Mouse (Mus musculus) forebrain, embryonic 11.5 days (tissue): Measurements from ENCODE around the gene Stpg2. TPM values are rescaled to one million over a fixed set of nuclear protein-coding genes. Genes with fewer than 3 reads are reported as not detected.
"Not testable (repeated sequence)": the region's sequence is repeated elsewhere in the genome, so short reads cannot be mapped to it uniquely, and the experiment has no call there.

Experiments
- ATAC-seq: fragments of 200-750 bp; cut with Nextera tagmentation; replicated peaks from 2 replicates; pipeline ENCODE4 v1.8.0; 2017; ENCODE audit warnings: moderate TSS enrichment; ENCODE audit not compliant: low FRiP score
- DNase-seq: peaks from one replicate; pipeline ENCODE4 v3.0.0-alpha.2; 2017; ENCODE audit warnings: low spot score
- H3K27ac ChIP-seq: fragments of 300-500 bp; sonication (generic); 2 replicates; pipeline ENCODE4 v1.5.1; 2014; ENCODE audit warnings: low read depth, low read length
- H3K27me3 ChIP-seq: fragments of 300-500 bp; sonication (generic); 2 replicates; pipeline ENCODE4 v1.6.1; 2014; ENCODE audit warnings: mild to moderate bottlenecking, low read length, mixed read lengths; ENCODE audit not compliant: control insufficient read depth, insufficient read depth
- H3K36me3 ChIP-seq: fragments of 300-500 bp; sonication (generic); 2 replicates; pipeline ENCODE4 v1.6.1; 2014; ENCODE audit warnings: mild to moderate bottlenecking, low read length, moderate library complexity, mixed read lengths; ENCODE audit not compliant: control insufficient read depth, insufficient read depth
- H3K4me1 ChIP-seq: fragments of 300-500 bp; sonication (generic); replicated peaks from 2 replicates; pipeline ENCODE4 v1.6.1; 2014; ENCODE audit warnings: low read length, mixed read lengths; ENCODE audit not compliant: control insufficient read depth, insufficient read depth
- H3K4me2 ChIP-seq: fragments of 300-500 bp; sonication (generic); 2 replicates; pipeline ENCODE4 v1.6.1; 2014; ENCODE audit warnings: low read depth, mild to moderate bottlenecking, low read length, moderate library complexity, mixed read lengths; ENCODE audit not compliant: severe bottlenecking
- H3K4me3 ChIP-seq: fragments of 300-500 bp; sonication (generic); 2 replicates; pipeline ENCODE4 v1.5.1; 2014; ENCODE audit warnings: low read depth, low read length
- H3K9ac ChIP-seq: fragments of 300-500 bp; sonication (generic); 2 replicates; pipeline ENCODE4 v1.6.1; 2014; ENCODE audit warnings: low read length
- H3K9me3 ChIP-seq: fragments of 300-500 bp; sonication (generic); 2 replicates; pipeline ENCODE4 v1.6.1; 2016; ENCODE audit warnings: low read length, mixed read lengths; ENCODE audit not compliant: control insufficient read depth
- WGBS: fragments of 180-500 bp; shearing (Covaris S2); extraction: QIAGEN DNeasy Blood & Tissue Kit; methylation state at CpG from one replicate; pipeline ENCODE4 v1.1.7; 2014; 5-methylcytosine and 5-hydroxymethylcytosine counted together
- polyA plus RNA-seq: library from polyadenylated mRNA; unstranded; fragments of >200 nt; fragmentation: Nextera tagmentation; extraction: Ambion mirVana; gene quantifications from 2 replicates; pipeline ENCODE4 v1.2.1, GENCODE M21; 2014

The Stpg2 gene
- polyA plus RNA-seq, 1 experiment from 2014 or later, result 0.15 TPM

- ATAC-seq (no peak), DNase-seq (no peak)
- WGBS, result 73% methylated on average over 3 of the region's 3 CpGs
- H3K27ac ChIP-seq, result no peak overlapping the region
- no peaks in the 10 kb centered on the region for H3K4me1 ChIP-seq
- no peaks in the 10 kb centered on the region for H3K36me3 ChIP-seq
- H3K9ac ChIP-seq, result no peak overlapping the region
- H3K27me3 ChIP-seq, result peaks cover 5% of the 10 kb centered on the region; the same call in 1 of the 2 replicates
- no peak overlapping the region for H3K4me3 ChIP-seq
- H3K9me3 ChIP-seq, result no peaks in the 10 kb centered on the region; the same call in 1 of the 2 replicates
- no peak overlapping the region for H3K4me2 ChIP-seq
Measured at GRCm38 (mm10) chr3:139200324-139200723, 5.2 kb upstream of the Stpg2 start.

GRCm38 (mm10) chr3:139216945-139217344, 11.5 kb downstream of the Stpg2 start:
- DNase-seq (no peak), ATAC-seq (no peak)
- Histone ChIP-seq H3K36me3 (no peaks in the 10 kb centered on the region), H3K27me3 (no peaks in the 10 kb centered on the region), H3K27ac (no peak overlapping the region), H3K4me3 (no peak overlapping the region), H3K9ac (no peak overlapping the region), H3K4me2 (no peak overlapping the region), H3K9me3 (no peaks in the 10 kb centered on the region), H3K4me1 (no peaks in the 10 kb centered on the region)
- 72% methylated on average over 9 of the region's 9 CpGs for WGBS

GRCm38 (mm10) chr3:139225123-139225522, 19.6 kb downstream of the Stpg2 start:
- Histone ChIP-seq H3K4me2 (no peak overlapping the region), H3K27me3 (no peaks in the 10 kb centered on the region), H3K4me3 (no peak overlapping the region), H3K36me3 (no peaks in the 10 kb centered on the region), H3K4me1 (no peaks in the 10 kb centered on the region), H3K9ac (no peak overlapping the region), H3K27ac (no peak overlapping the region), H3K9me3 (no peaks in the 10 kb centered on the region)
- WGBS, result 82% methylated on average over 3 of the region's 3 CpGs
- DNase-seq (no peak), ATAC-seq (no peak)

DNA sequence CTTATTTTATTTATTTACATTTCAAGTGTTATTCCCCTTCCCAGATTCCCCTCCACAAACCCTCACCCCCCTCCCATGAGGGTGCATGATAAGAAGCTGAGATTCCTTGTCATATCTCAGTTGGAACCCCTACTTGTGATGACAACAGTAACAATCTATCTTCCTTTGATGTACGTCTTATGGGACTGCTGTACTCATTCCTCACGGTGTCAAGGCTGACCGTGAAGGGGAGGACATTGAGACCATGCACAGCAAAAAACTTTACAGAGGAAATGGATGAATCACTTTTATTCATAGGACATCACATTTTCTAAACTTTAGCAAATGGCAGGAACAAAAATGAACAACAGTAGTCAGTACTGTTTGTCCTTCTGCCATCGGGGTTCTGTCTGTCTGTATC, 21.3 kb downstream of the Stpg2 start:
- Histone ChIP-seq H3K4me3 (no peak overlapping the region), H3K4me2 (no peak overlapping the region), H3K9me3 (no peaks in the 10 kb centered on the region), H3K4me1 (no peaks in the 10 kb centered on the region), H3K27ac (no peak overlapping the region), H3K9ac (no peak overlapping the region), H3K36me3 (no peaks in the 10 kb centered on the region), H3K27me3 (no peaks in the 10 kb centered on the region)
- no peak for DNase-seq
- 87% methylated on average over 4 of the region's 4 CpGs for WGBS
- no peak for ATAC-seq

GRCm38 (mm10) chr3:139245219-139245618, 39.7 kb downstream of the Stpg2 start:
- no peak overlapping the region for H3K4me3 ChIP-seq
- H3K27me3 ChIP-seq, result no peaks in the 10 kb centered on the region
- H3K36me3 ChIP-seq, result no peaks in the 10 kb centered on the region
- no peak for DNase-seq
- no peak overlapping the region for H3K9ac ChIP-seq
- no peak overlapping the region for H3K4me2 ChIP-seq
- H3K9me3 ChIP-seq, result no peaks in the 10 kb centered on the region
- WGBS, result 88% methylated on average over 2 of the region's 2 CpGs
- H3K4me1 ChIP-seq, result no peaks in the 10 kb centered on the region
- no peak overlapping the region for H3K27ac ChIP-seq
- no peak for ATAC-seq

DNA sequence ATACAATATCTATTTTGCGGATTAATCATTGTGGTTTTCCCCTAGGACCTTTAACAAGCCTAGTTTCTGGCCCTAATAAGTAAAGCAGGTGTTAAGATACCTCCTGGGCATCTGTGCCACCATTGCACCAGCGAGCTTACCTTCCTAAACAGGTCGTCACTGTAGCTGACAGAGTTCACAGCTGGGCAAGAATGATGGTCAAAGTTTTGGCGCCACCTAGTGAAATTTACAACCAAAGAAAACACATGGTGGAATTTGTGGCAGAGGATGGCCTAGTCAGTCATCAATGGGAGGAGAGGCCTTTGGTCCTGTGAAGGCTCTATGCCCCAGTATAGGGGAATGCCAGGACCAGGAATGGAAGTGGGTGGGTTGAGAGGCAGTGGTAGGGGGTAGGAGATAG, 41.0 kb downstream of the Stpg2 start:
- Histone ChIP-seq H3K9ac (no peak overlapping the region), H3K4me1 (no peaks in the 10 kb centered on the region), H3K4me3 (no peak overlapping the region), H3K4me2 (no peak overlapping the region), H3K27me3 (no peaks in the 10 kb centered on the region), H3K27ac (no peak overlapping the region), H3K36me3 (no peaks in the 10 kb centered on the region), H3K9me3 (no peaks in the 10 kb centered on the region)
- 56% methylated on average over 4 of the region's 4 CpGs for WGBS
- ATAC-seq (no peak), DNase-seq (no peak)

DNA sequence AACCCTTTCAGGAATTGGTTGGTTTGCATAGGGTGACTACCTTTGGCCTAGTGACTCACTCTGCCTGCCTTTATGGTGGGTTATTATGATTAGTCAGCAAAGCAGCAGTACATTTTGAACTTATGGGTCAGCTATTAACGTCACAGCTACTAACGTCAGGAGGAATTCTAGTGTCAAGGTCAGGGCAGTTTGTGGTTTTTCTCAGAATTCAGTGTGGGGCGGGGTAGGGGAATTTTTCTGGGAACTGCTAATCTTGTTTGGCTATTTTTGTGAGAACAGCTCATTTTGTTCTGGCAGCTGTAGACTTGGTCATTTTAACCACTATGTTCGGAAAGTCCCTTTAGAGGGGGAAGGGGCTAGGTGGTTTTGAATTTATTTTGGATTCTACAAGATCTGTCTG, 56.9 kb downstream of the Stpg2 start:
- H3K4me1 ChIP-seq, H3K4me2 ChIP-seq, H3K36me3 ChIP-seq, H3K9ac ChIP-seq, H3K27ac ChIP-seq, H3K27me3 ChIP-seq, ATAC-seq, H3K9me3 ChIP-seq, DNase-seq, H3K4me3 ChIP-seq: not testable (repeated sequence)
- WGBS, result 88% methylated on average over 4 of the region's 4 CpGs

DNA sequence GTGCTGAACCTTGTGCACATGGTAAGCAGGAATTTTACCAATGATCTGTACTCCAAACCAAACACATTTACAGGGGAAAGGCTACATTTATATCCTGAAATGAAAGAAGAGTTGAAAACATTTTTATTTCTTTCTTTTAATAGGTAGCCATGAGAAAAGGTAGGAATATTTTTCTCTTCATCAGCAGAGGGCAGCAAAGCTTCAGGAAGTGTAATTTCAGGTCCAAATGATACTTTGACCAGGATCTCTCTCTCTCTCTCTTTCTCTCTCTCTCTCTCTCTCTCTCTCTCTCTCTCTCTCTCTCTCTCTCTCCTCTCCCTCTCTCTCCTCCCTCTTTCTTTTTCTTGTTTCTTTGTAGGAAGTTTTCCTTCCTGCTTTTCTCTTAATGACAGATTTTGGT, 92.4 kb downstream of the Stpg2 start:
- ATAC-seq, result no peak
- H3K27me3 ChIP-seq, result no peaks in the 10 kb centered on the region
- no peaks in the 10 kb centered on the region for H3K4me1 ChIP-seq
- H3K9ac ChIP-seq, result no peak overlapping the region
- H3K36me3 ChIP-seq, result no peaks in the 10 kb centered on the region
- no peak overlapping the region for H3K27ac ChIP-seq
- no peak overlapping the region for H3K4me2 ChIP-seq
- H3K9me3 ChIP-seq, result no peaks in the 10 kb centered on the region
- no peak overlapping the region for H3K4me3 ChIP-seq
- no peak for DNase-seq

- Histone ChIP-seq H3K4me1 (no peaks in the 10 kb centered on the region), H3K36me3 (no peaks in the 10 kb centered on the region), H3K9ac (no peak overlapping the region), H3K4me2 (no peak overlapping the region), H3K27ac (no peak overlapping the region), H3K27me3 (no peaks in the 10 kb centered on the region), H3K9me3 (no peaks in the 10 kb centered on the region), H3K4me3 (no peak overlapping the region)
- 52% methylated on average over 7 of the region's 7 CpGs for WGBS
- no peak for ATAC-seq
- DNase-seq, result no peak
Measured at GRCm38 (mm10) chr3:139308078-139308809, 102.8 kb downstream of the Stpg2 start.
